Mouse (Mus musculus) embryonic facial prominence, embryonic 13.5 days (tissue): ENCODE data around the gene Pxt1. TPM values are rescaled to one million over a fixed set of nuclear protein-coding genes. Genes with fewer than 3 reads are reported as not detected.

Experiments
- ATAC-seq: fragments of 200-750 bp; cut with Nextera tagmentation; 2 replicates; pipeline ENCODE4 v1.8.0; 2017; ENCODE audit warnings: low read depth; ENCODE audit not compliant: insufficient number of reproducible peaks, insufficient read depth, low FRiP score, low TSS enrichment
- H3K27ac ChIP-seq: fragments of 300-500 bp; sonication (generic); 2 replicates; pipeline ENCODE4 v1.5.1; 2015; ENCODE audit warnings: moderate library complexity, mild to moderate bottlenecking, inconsistent platforms
- H3K27me3 ChIP-seq: fragments of 300-500 bp; sonication (generic); 2 replicates; pipeline ENCODE4 v1.6.1; 2015; ENCODE audit warnings: mild to moderate bottlenecking, inconsistent platforms
- H3K36me3 ChIP-seq: fragments of 300-500 bp; sonication (generic); 2 replicates; pipeline ENCODE4 v1.6.1; 2015; ENCODE audit warnings: mild to moderate bottlenecking, inconsistent platforms
- H3K4me1 ChIP-seq: fragments of 300-500 bp; sonication (generic); 2 replicates; pipeline ENCODE4 v1.6.1; 2015; ENCODE audit warnings: inconsistent platforms
- H3K4me2 ChIP-seq: fragments of 300-500 bp; sonication (generic); 2 replicates; pipeline ENCODE4 v1.6.1; 2015; ENCODE audit warnings: moderate library complexity, mild to moderate bottlenecking, inconsistent platforms
- H3K4me3 ChIP-seq: fragments of 300-500 bp; sonication (generic); 2 replicates; pipeline ENCODE4 v1.5.1; 2015; ENCODE audit warnings: mild to moderate bottlenecking, inconsistent platforms
- H3K9ac ChIP-seq: fragments of 300-500 bp; sonication (generic); 2 replicates; pipeline ENCODE4 v1.6.1; 2015; ENCODE audit warnings: mild to moderate bottlenecking, inconsistent platforms
- H3K9me3 ChIP-seq: fragments of 300-500 bp; sonication (generic); 2 replicates; pipeline ENCODE4 v1.6.1; 2016; ENCODE audit warnings: inconsistent platforms
- WGBS: fragments of 180-500 bp; shearing (Covaris S2); methylation state at CpG from one replicate; pipeline ENCODE4 v1.1.7; 2015; ENCODE audit warnings: mixed read lengths; 5-methylcytosine and 5-hydroxymethylcytosine counted together
- polyA plus RNA-seq: library from polyadenylated mRNA; unstranded; fragments of >200 nt; fragmentation: Nextera tagmentation; extraction: Ambion mirVana; gene quantifications from 2 replicates; pipeline ENCODE4 v1.2.1, GENCODE M21; 2015

Pxt1 gene
- polyA plus RNA-seq, 1 experiment from 2014 or later = not detected

GRCm38 (mm10) chr17:28928004-28928403 is 15.6 kb downstream of the Pxt1 start:
- no peaks in the 10 kb centered on the region for H3K9me3 ChIP-seq
- peaks cover 14% of the 10 kb centered on the region for H3K4me1 ChIP-seq
- WGBS = 86% methylated on average over 9 of the region's 9 CpGs
- no peak overlapping the region for H3K4me3 ChIP-seq
- H3K27ac ChIP-seq = no peak overlapping the region
- H3K36me3 ChIP-seq = no peaks in the 10 kb centered on the region
- H3K4me2 ChIP-seq = no peak overlapping the region
- H3K27me3 ChIP-seq = no peaks in the 10 kb centered on the region
- ATAC-seq = no peak
- no peak overlapping the region for H3K9ac ChIP-seq

- no peak overlapping the region for H3K9ac ChIP-seq
- WGBS = 48% methylated on average over 15 of the region's 15 CpGs
- no peaks in the 10 kb centered on the region for H3K36me3 ChIP-seq
- H3K4me1 ChIP-seq = peaks cover 14% of the 10 kb centered on the region
- no peak overlapping the region for H3K27ac ChIP-seq
- H3K4me3 ChIP-seq = no peak overlapping the region
- no peaks in the 10 kb centered on the region for H3K9me3 ChIP-seq
- no peaks in the 10 kb centered on the region for H3K27me3 ChIP-seq
- no peak for ATAC-seq
- H3K4me2 ChIP-seq = no peak overlapping the region
Measured at GRCm38 (mm10) chr17:28926866-28927635, 16.6 kb downstream of the Pxt1 start.

- Histone ChIP-seq H3K4me1 (peaks cover 14% of the 10 kb centered on the region), H3K4me3 (no peak overlapping the region), H3K27ac (no peak overlapping the region), H3K9me3 (no peaks in the 10 kb centered on the region), H3K36me3 (no peaks in the 10 kb centered on the region), H3K4me2 (no peak overlapping the region; the same call in 1 of the 2 replicates), H3K27me3 (no peaks in the 10 kb centered on the region), H3K9ac (peak overlapping the region; percentile 17; the same call in 1 of the 2 replicates)
- WGBS = 18% methylated on average over 13 of the region's 13 CpGs
- ATAC-seq = no peak
Measured at GRCm38 (mm10) chr17:28926380-28926779, 17.3 kb downstream of the Pxt1 start.

- peaks cover 5% of the 10 kb centered on the region; the same call in 1 of the 2 replicates for H3K4me1 ChIP-seq
- no peak overlapping the region for H3K4me3 ChIP-seq
- 76% methylated on average over 8 of the region's 8 CpGs for WGBS
- no peak overlapping the region for H3K27ac ChIP-seq
- H3K27me3 ChIP-seq = no peaks in the 10 kb centered on the region
- H3K9ac ChIP-seq = no peak overlapping the region
- no peak for ATAC-seq
- no peaks in the 10 kb centered on the region for H3K36me3 ChIP-seq
- no peaks in the 10 kb centered on the region for H3K9me3 ChIP-seq
- H3K4me2 ChIP-seq = no peak overlapping the region
Measured at GRCm38 (mm10) chr17:28924957-28925595, 18.6 kb downstream of the Pxt1 start.

GRCm38 (mm10) chr17:28922096-28922495 is 21.5 kb downstream of the Pxt1 start:
- no peak overlapping the region for H3K9ac ChIP-seq
- WGBS = 52% methylated on average over 6 of the region's 6 CpGs
- H3K27me3 ChIP-seq = no peaks in the 10 kb centered on the region
- H3K36me3 ChIP-seq = no peaks in the 10 kb centered on the region
- H3K4me2 ChIP-seq = no peak overlapping the region
- H3K4me1 ChIP-seq = peaks cover 4% of the 10 kb centered on the region; the same call in 1 of the 2 replicates
- ATAC-seq = no peak
- H3K27ac ChIP-seq = no peak overlapping the region
- no peaks in the 10 kb centered on the region for H3K9me3 ChIP-seq
- no peak overlapping the region for H3K4me3 ChIP-seq

- 71% methylated on average over 8 of the region's 8 CpGs for WGBS
- Histone ChIP-seq H3K36me3 (no peaks in the 10 kb centered on the region), H3K27ac (no peak overlapping the region), H3K4me1 (no peaks in the 10 kb centered on the region; the same call in 1 of the 2 replicates), H3K4me3 (no peak overlapping the region), H3K9me3 (no peaks in the 10 kb centered on the region), H3K27me3 (no peaks in the 10 kb centered on the region), H3K9ac (no peak overlapping the region), H3K4me2 (no peak overlapping the region)
- ATAC-seq = no peak
Measured at GRCm38 (mm10) chr17:28921086-28921485, 22.6 kb downstream of the Pxt1 start.

- Histone ChIP-seq H3K4me1 (no peaks in the 10 kb centered on the region; the same call in 1 of the 2 replicates), H3K27me3 (no peaks in the 10 kb centered on the region)
- WGBS = 79% methylated on average over 1 of the region's 1 CpGs
Measured at GRCm38 (mm10) chr17:28916520-28916919, 27.1 kb downstream of the Pxt1 start.

GRCm38 (mm10) chr17:28915060-28915628 is 28.5 kb downstream of the Pxt1 start, which contains the start of gene 4930539E08Rik:
TSS of gene 4930539E08Rik (minus strand) at chr17:28915324.
- WGBS = 51% methylated on average over 12 of the region's 12 CpGs
- Histone ChIP-seq H3K9me3 (no peaks in the 10 kb centered on the region), H3K27ac (no peak within 1 kb of the TSS)

More at GRCm38 (mm10) chr17:28916520-28916919, 27.1 kb downstream of the Pxt1 start:
- H3K9me3 ChIP-seq = no peaks in the 10 kb centered on the region
- H3K4me3 ChIP-seq = no peak overlapping the region
- ATAC-seq = no peak
- H3K36me3 ChIP-seq = no peaks in the 10 kb centered on the region
- no peak overlapping the region for H3K9ac ChIP-seq
- no peak overlapping the region for H3K27ac ChIP-seq
- no peak overlapping the region for H3K4me2 ChIP-seq

GRCm38 (mm10) chr17:28913940-28914339 is 29.7 kb downstream of the Pxt1 start:
- Histone ChIP-seq H3K9me3 (no peaks in the 10 kb centered on the region), H3K36me3 (no peaks in the 10 kb centered on the region), H3K9ac (no peak overlapping the region), H3K4me3 (no peak overlapping the region), H3K27me3 (peaks cover 16% of the 10 kb centered on the region), H3K4me1 (peaks cover 7% of the 10 kb centered on the region), H3K27ac (no peak overlapping the region), H3K4me2 (no peak overlapping the region)
- 81% methylated on average over 6 of the region's 6 CpGs for WGBS
- no peak for ATAC-seq

More at GRCm38 (mm10) chr17:28915060-28915628, 28.5 kb downstream of the Pxt1 start, which contains the start of gene 4930539E08Rik:
- H3K4me2 ChIP-seq = no peak within 1 kb of the TSS
- no peak within 1 kb of the TSS for H3K4me3 ChIP-seq
- H3K4me1 ChIP-seq = no peaks in the 10 kb centered on the region
- no peak for ATAC-seq
- no peak within 1 kb of the TSS for H3K9ac ChIP-seq
- H3K36me3 ChIP-seq = no peaks in the 10 kb centered on the region
- peaks cover 4% of the 10 kb centered on the region for H3K27me3 ChIP-seq

GRCm38 (mm10) chr17:28913200-28913599 is 30.4 kb downstream of the Pxt1 start:
- peaks cover 22% of the 10 kb centered on the region for H3K27me3 ChIP-seq
- WGBS = 77% methylated on average over 5 of the region's 5 CpGs
- no peaks in the 10 kb centered on the region for H3K9me3 ChIP-seq
- H3K27ac ChIP-seq = no peak overlapping the region
- no peak for ATAC-seq
- no peak overlapping the region for H3K4me2 ChIP-seq
- H3K9ac ChIP-seq = no peak overlapping the region
- no peak overlapping the region for H3K4me3 ChIP-seq
- H3K36me3 ChIP-seq = no peaks in the 10 kb centered on the region
- peaks cover 7% of the 10 kb centered on the region for H3K4me1 ChIP-seq

GRCm38 (mm10) chr17:28910139-28910538 is 33.5 kb downstream of the Pxt1 start:
- no peak overlapping the region for H3K27ac ChIP-seq
- H3K36me3 ChIP-seq = no peaks in the 10 kb centered on the region
- ATAC-seq = no peak
- WGBS = 17% methylated on average over 7 of the region's 7 CpGs
- no peak overlapping the region for H3K9ac ChIP-seq
- peak overlapping the region; percentile 62 for H3K4me2 ChIP-seq
- peaks cover 25% of the 10 kb centered on the region for H3K27me3 ChIP-seq
- no peaks in the 10 kb centered on the region for H3K9me3 ChIP-seq
- H3K4me1 ChIP-seq = peaks cover 10% of the 10 kb centered on the region
- H3K4me3 ChIP-seq = peak overlapping the region; percentile 34; the same call in 1 of the 2 replicates
